Mouse (Mus musculus) embryo, embryonic 9.5 days (tissue): ENCODE measurements around the gene Oxct2b.
"Not testable (repeated sequence)": the region's sequence is repeated elsewhere in the genome, so short reads cannot be mapped to it uniquely, and the experiment has no call there.

ENCODE experiments used
- DNase-seq: peaks from one replicate; pipeline ENCODE4 v3.0.0-alpha.2; 2017; ENCODE audit errors: extremely low spot score

The Oxct2b gene

DNA sequence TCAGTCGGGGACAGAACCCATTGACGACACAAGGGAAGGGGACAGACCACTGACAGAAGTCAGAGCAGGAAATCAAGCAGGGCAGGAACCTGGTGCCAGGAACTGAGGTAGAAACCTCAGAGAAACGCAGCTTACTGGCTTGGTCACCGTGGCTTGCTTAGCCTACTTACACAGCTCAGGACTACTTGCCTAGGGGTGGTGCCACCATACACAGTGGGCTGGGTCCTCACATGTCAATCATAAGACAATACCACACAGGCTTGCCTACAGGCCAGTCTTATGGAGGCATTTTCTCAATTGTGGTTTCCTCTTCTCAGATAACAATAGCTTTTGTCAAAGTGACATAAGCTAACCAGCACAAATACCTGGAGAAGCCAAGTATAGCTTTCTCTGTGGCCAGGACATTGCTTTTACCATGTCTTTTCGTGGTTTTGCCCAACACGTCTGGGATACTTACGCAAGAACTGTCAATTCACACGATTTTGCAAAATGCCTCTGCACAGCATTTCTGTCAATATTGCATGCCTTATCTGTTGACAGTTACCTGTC, 3.8 kb upstream of the Oxct2b start:
- no peak for DNase-seq

DNA sequence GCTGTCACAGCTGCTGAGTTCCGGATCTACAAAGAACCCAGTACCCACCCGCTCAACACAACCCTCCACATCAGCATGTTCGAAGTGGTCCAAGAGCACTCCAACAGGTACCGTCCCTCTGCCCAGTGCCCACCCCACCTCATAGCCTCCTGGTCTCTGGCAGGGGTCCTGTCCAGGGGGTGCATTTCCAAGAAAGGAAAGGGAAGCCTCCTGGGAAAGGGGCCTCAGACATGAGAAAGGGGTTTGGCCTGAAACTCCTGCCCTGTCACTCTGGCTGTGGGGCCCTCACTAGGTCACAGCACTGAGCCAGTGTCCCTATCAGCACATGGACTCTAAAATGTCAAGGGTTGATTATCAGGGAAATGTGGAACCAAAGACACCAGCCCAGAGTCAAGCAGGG, 1.4 kb upstream of the Oxct2b start:
- DNase-seq, result not testable (repeated sequence)

DNA sequence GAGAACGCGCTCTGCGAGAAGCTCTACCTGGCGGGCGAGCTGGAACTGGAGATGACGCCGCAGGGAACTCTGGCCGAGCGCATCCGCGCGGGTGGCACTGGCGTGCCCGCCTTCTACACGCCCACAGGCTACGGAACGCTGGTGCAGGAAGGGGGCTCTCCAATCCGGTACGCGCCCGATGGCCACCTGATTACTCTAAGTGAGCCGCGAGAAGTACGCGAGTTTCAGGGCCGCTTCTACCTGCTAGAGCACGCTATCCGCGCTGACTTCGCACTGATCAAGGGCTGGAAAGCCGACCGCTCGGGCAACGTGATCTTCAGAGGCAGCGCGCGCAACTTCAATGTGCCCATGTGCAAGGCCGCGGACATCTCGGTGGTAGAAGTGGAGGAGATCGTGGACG, 574 bp downstream of the Oxct2b start:
- peak; percentile 24 for DNase-seq

DNA sequence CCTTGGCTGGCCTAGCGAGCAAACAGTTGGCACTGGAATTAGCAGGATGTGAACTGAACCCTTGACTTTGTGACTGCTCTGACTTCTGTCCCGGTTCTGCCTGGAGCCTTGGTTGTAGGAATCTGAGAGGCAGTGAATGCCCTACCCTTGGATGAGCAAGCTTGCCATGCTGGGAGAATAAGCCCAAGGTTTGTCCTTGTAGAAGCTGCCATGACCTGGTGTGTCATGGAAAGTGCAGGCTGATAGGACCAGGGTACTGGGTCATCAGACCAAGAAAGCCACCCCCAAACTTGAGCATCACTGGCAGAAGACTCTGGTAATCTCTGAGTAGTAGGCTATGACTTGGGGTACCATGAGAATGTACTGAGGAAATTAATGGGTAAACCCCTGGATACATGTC, 5.2 kb downstream of the Oxct2b start:
- DNase-seq, result no peak

DNA sequence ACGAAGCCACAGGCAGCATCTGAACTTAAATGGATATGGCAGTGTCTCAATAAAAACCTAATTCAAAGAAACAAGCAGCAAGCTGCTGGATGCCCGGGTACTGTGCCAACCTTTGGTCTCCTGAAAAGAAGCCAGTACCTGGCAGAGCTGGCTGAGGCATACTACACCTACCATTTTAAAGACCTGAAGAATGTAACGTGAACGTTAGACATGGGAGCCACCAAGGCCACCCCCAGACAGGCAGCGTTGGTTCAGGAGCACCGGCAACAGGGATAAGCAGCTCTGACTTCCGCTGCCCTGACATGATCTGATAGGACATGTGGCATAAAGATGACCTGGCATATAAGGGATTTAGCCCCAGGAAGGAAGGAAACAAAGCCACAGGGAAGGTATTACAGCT, 10.6 kb downstream of the Oxct2b start:
- no peak for DNase-seq

DNA sequence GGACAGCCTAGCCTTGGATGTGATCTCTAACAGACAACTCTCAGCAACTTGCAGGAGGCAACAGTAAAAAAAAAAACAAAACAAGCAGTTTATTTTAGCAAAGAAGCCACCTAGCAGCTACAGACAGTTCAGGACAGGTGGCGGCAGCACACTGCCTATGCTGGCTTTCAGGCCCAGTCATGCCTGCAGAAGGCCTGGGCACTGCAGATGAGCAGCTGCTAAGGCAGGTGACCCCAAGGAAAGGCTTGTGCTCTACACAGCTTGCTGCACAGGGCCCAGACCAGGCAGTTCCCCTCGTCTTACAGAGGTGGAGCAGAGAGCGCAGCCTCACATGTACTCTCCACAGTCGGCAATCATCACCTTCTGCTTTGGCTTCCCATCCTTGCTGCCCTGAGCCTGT, 11.0 kb downstream of the Oxct2b start:
- DNase-seq, result no peak

GRCm38 (mm10) chr4:123137551-123137950, 21.5 kb downstream of the Oxct2b start:
- DNase-seq, result no peak

DNA sequence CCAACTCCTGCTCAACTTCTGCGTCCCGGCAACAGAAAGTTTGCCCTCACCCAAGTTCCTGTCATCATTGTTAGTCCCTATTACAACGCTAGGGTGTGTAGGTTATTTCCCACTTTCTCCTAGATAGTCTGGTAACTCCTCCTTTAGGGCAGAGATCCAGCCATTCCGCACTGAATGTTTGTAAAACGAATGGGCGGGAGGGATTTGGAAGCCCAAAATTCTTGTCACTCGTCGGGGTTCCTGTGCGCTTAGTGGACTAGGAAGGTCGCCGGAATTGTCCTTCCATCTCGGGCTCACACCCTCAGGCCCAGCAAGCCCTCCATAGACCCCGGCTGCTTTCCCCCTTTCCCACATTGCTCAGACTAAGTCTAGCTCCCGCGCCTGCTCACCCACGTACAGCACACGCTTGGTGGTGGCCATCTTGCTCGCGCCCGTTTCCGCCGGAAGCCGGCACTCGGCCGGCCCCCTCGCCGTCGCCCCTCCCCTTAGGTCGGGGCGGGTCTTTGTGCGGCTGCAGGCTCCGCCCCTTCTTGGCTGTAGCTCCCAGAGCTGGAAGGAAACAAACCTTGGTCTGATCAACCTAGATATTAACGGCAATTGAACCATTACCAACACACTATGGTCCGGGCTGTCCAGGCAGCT, 23.6 kb downstream of the Oxct2b start, which contains the start of gene Ppie:
Gene Ppie (minus strand): TSS at position 439 of the 642 bp plus-strand sequence.
- DNase-seq, result peak; percentile 94

DNA sequence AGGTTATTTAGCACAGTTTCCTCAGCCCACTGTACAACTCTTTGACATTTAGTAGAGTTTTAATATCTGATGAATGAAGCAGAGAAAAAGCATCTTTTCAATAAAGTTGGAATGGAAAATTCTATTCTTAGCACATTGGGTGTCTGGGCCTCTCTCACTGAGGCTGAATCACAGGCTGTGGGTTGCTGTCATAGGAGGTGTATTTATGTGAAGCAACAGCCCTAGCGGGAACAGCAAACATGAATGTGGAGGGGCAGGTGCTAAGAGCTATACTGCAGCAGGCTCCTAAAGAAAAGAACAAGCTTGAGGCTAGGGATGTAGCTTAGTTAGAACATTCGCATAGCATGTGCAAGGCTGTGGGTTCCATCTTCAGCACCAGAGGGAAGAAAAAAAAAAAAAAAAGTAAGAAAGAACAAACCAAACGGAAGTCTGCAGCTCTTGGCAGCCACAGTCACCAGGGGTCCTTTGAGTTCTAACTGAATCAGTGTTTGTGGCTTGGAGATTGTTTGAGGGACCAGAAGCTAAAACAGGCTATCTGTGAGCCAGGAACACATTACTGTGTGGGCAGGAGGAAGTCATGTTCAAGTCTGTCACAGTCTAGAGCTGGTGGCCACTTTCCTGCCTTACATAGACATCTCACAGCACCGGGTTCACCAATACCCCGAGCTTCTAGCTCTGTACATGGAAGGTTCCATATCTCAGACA, 31.5 kb downstream of the Oxct2b start:
- DNase-seq, result no peak

- no peak for DNase-seq
Measured at GRCm38 (mm10) chr4:123152003-123152402, 35.9 kb downstream of the Oxct2b start.

DNA sequence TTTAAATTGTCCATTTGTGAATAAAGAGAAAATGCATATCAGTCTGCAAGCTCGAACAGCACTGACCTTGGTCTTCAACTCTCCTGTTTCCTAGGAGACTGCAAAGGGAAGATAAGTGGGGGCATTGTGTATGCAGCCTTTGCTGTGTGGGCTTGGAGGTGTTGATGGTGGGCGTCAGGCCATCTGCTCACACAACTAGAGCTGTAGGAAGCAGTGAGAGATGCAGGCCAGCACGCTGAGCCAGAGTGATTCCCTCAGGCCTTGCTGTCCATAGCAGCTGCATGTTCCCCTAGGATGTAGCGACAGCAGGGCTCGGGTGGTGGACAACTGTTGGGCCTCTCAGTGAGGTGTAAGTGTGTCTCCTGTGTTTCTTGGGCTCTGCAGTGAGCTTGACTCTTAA, 36.9 kb downstream of the Oxct2b start:
- DNase-seq, result no peak

- peak; percentile 50 for DNase-seq
Measured at GRCm38 (mm10) chr4:123155004-123155403, 38.9 kb downstream of the Oxct2b start.

- no peak for DNase-seq
Measured at GRCm38 (mm10) chr4:123155427-123155826, 39.4 kb downstream of the Oxct2b start.

DNA sequence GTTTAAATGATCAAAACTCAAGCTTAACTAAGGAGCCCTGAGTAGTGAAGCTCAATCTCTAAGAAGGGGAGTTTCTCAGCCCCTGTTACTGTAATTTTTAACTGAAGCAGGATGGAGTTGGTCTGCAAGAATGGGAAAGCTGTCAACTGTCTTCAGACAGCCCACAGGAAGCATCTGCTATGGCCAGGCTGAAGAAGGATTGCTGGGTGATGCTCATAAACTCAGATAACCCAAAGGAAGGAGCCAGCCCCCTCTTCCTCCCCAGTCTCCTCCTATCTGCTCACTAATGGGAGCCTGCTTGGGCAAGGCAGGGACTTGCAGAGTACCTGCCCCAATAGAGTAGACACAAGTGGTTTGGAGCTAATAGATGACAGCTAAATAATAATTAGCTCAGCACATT, 39.8 kb downstream of the Oxct2b start:
- DNase-seq, result no peak

- no peak for DNase-seq
Measured at GRCm38 (mm10) chr4:123160571-123160970, 44.5 kb downstream of the Oxct2b start.

- not testable (repeated sequence) for DNase-seq
Measured at GRCm38 (mm10) chr4:123161251-123161650, 45.2 kb downstream of the Oxct2b start.

DNA sequence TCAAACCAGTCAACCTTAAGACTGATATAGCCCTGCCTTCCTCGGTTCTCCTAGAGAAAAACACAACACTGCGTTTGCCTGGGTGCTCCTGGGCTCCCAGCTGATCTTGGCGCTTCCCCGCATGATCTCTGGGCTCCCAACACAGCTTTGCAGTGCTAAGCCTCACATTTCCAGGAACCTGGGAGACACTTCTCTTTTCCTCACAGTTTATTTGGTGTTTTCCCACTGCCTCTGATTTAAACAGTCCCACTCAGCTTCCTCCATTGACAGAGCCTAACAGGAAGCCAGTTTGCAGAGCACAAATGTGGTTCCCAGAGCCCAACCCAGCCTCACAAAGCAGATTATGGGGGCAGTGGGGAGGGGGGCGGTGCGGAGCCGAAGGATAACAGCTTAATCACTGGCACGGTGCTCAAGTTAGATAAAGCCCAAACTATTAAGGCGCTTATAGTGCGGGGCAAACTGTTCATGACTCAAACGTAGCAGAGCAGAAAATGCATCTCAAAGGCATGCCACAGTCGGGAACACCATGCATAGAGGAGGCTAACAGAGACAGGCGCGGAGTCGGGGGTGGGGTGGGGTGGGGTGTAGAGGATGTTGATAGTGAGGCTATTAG, 46.3 kb downstream of the Oxct2b start:
- no peak for DNase-seq

GRCm38 (mm10) chr4:123164157-123164556, 48.1 kb downstream of the Oxct2b start:
- DNase-seq, result no peak
